Mouse (Mus musculus) ES-E14 (cell line): Measurements from ENCODE around the gene Rpp14.

ENCODE experiments used
- CHD2 ChIP-seq: IDR thresholded peaks from 2 replicates; pipeline ENCODE4 v1.6.1; 2014; ENCODE audit warnings: mild to moderate bottlenecking, low read depth, low read length, inconsistent platforms
- ZNF384 ChIP-seq: IDR thresholded peaks from 2 replicates; pipeline ENCODE4 v1.6.1; 2012; ENCODE audit warnings: low read depth, low read length, inconsistent platforms

DNA sequence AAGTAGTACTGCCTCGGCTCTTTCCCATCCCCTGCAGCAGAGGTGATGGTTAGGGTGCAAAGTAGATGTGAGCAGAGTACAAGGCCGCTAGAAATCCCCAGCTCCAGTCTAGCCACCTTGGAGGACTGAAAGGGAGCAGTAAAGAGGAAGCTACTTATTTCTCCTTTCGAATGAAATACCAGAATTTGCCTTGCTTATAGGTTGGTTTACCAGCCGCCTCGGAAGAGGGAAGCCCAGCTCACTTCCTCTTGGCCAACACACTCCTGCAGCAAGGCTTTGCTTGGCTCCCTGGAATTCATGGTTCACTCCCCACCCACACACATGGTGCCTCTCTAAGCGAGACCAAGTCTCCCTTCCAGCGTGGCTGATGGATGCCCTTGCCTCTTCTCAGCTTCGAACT, 52.6 kb downstream of the Rpp14 start:
- no peak for TF ChIP-seq ZNF384
- TF ChIP-seq CHD2: no peak
